Mouse (Mus musculus) lung, adult 2 months (tissue): Measurements from ENCODE around the gene Dqx1.

Experiments used
- CTCF ChIP-seq: fragments of 200-500 bp; IDR thresholded peaks from 2 replicates; pipeline ENCODE4 v1.5.1; 2011; ENCODE audit warnings: mild to moderate bottlenecking, low read length, control low read depth; ENCODE audit not compliant: insufficient read depth
- POLR2A ChIP-seq: fragments of 200-500 bp; IDR thresholded peaks from 2 replicates; pipeline ENCODE4 v1.6.1; 2011; ENCODE audit warnings: low read depth, mild to moderate bottlenecking, control low read depth, low read length, borderline replicate concordance; ENCODE audit errors: extremely low read depth

- TF ChIP-seq POLR2A: no peak
- no peak for TF ChIP-seq CTCF
These were observed 46.4 kb upstream of the Dqx1 start for GRCm38 (mm10) chr6:83011255-83011654.
